Mouse (Mus musculus): ENCODE data around the gene Tmx4.

DNA sequence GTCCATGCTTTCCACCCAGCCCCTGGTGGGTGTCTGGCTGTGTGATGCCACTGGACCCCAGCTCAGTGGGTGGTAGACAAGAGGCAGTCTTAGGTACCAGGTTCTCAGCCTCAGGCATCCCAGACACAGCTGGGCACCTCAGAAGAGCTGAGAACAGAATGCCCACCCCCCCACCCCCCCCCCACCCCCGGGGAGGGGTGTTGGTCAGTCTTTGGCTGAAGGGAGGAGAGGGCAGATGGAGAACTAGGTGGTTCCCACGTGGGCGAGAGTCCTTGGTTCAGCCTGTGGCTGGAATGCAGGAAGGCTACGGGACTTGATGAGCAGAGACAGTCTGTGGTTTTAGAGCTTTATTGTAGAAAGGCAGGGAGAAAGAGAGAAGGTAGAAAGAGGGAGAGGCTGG lies 12.5 kb upstream of the Tmx4 start:
- TF ChIP-seq CTCF (IDR thresholded peaks at IDR 0.05) (no peak), EP300 (IDR thresholded peaks at IDR 0.05) (no peak)

All from lung, postnatal 0 days (tissue).